Mouse (Mus musculus) cerebellum, adult 11-12 months (tissue): Measurements from ENCODE around the gene Myh14.

ENCODE experiments used
- DNase-seq: peaks from one replicate; pipeline ENCODE4 v3.0.0; 2022

The Myh14 gene

DNA sequence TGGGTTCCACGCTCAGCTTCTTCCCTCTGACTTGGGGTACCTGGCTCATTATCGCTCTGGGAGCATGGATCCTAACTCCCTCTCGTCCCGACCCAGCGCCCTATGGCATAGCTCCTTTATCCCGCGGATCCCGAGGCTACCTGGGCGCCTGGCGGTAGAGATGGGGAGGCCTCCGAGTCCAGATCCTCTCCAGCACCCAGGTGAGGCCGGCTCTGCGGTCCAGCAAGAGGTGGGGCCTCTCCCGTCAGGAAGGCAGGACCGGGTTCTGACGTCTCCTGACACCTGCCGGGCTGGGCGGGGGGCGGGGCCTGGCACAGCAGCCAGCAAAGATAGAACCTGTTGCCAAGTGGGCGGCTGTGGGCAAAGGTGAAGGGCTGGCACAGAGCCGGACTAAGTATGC is 1.5 kb downstream of the Myh14 start:
- DNase-seq = no peak

- DNase-seq = no peak
These were observed 2.5 kb downstream of the Myh14 start for GRCm38 (mm10) chr7:44667996-44668738.

- DNase-seq = no peak
These were observed 4.2 kb downstream of the Myh14 start for GRCm38 (mm10) chr7:44666462-44666861.

DNA sequence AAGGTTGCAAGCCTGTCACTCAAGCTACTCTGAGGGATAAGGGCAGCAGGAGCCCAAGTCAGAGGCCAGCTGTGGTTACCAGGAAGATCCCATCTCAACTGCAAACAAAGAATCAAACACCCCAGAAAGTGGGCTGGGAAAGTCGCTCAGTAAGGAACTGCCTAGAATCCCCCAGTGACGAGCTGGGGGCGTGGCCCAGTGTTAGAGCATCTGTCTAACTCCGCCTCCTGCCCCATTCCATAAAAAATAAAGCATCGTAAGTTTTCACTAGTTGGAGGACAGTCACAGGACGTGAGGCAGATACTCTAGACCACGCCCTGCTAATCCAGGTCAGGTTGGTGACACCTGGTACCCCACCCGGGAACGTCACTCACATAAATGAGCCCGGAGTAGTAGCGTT is 5.9 kb downstream of the Myh14 start:
- DNase-seq = no peak

- no peak for DNase-seq
These were observed 7.1 kb downstream of the Myh14 start for GRCm38 (mm10) chr7:44663546-44663945.

GRCm38 (mm10) chr7:44662569-44662968 is 8.1 kb downstream of the Myh14 start:
- no peak for DNase-seq

DNA sequence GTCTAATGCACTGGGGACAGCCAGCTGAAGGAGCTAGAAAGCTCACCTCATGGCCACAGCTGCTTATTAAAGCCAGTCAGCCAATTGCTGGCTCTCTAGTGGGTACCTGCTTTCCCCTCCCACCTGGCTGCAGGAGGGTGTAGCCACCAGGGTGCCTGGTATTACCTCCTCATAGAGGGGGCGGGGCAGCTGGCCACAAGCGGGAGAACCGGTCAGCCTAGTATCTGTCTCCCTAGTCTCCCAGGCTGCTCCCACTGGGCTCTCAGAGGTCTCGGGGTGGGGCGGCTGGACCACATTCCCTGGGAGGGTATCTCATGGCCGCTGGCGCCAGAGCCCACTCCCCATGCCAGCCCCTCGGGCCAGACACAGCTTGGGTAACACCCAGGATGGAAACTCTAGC is 8.5 kb downstream of the Myh14 start:
- DNase-seq = no peak

DNA sequence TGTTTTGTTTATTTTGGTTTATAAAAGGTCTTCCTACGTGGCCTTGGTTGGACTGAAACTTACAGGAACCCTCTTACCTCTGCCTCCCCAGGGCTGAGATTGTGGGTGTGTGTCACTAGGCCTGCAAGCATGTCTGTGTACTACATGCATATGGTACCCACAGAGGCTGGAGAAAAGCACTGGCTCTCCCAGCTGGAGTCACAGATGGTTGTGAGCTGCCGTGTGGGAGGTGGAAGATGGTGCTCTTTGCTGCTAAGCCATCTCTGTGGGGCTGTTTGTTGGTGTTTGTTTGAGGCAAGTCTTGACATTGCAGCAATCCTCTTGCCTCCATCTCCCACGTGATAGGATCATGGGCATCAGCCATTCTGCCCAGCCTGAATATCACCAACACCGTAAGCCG is 9.4 kb downstream of the Myh14 start:
- no peak for DNase-seq

- DNase-seq = no peak
These were observed 15.1 kb downstream of the Myh14 start for GRCm38 (mm10) chr7:44655504-44655903.

- DNase-seq = no peak
These were observed 16.9 kb downstream of the Myh14 start for GRCm38 (mm10) chr7:44653773-44654172.

DNA sequence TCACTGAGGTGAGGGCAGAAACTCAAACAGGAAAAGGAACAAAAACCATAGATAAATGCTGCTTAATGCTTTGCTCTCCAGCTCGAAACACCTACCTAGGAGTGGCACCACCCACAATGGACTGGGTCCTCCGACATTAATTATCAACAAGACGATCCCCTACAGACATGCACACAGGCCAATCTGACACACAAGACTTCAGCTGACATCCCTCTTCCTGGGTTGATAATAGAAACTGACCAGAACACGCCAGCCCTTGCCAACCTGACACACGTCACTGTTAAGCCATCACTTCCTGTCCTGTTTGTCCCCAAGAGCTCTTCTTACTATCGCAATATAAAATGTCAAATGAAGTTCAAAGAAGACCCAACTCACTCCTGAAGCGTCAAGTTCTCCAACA is 19.2 kb downstream of the Myh14 start:
- DNase-seq = no peak

DNA sequence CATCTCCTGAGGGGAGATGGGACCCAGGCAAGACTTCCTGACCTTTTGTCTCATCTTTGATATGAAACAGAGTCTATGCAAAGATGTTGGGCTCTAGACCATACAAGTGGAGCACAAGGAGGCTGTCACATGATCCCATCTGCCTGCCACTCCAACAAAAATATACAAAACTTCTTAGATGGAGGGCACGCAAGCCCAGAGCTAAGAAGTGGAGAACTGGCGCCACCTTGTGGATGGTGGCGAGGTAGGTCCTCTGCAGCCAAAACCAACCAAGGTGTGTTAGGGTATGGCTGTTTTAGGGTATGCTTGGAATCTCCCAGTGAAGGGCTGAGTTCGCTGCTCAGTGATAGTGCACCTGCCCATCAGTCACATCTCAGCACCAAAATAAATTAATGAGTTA is 20.7 kb downstream of the Myh14 start:
- DNase-seq = peak; percentile 65

- DNase-seq = no peak
These were observed 21.5 kb downstream of the Myh14 start for GRCm38 (mm10) chr7:44649094-44649610.

DNA sequence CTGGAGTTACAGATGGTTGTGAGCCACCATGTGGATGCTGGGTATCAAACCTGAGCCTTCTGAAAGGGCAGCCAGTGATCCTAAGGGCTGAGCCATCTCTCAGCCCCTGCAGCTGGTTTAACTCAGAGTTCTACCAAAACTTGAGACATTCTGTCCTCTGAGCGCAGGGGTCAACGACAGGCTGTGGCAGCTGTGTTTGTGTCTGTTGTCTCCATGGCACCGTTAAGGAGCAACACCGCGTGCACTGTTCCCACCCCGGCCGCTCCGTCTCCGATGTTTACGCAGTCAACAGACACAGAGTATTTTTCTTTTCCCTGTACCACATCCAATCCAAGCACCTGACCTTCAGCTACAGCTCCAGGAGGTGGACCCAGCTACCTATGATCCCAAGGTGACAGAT is 22.9 kb downstream of the Myh14 start:
- DNase-seq = no peak

DNA sequence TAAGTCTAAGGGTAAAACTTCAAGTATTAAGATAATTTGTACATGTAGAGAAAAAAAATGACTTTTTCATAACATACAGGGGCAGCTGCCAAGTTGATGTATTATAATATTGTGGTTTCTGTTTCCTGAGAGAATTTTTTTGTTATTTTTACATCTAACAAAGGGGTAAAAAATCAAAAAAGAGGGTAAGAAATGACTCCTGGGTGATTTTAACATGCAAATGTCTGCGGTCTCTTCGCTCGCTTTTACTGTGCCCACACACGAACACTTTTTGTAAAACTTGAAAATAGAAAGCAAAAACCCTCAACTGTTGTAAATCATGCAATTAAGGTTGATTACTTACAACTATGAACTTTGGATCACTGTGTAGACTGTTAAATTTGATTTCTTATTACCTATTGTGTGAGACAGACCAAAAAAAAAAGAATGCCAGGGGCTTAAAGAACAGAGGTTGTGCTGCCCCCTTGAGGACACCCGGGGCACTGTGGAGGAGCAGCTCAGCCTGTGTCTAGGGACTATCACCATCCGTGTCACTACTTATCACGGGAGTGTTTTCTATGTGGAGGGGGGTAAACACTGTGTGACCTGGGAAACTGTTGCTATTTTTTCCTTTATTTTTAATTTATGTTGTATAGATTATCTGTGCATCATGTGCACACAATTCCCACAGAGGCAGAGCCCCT is 23.5 kb downstream of the Myh14 start:
- peak; percentile 82 for DNase-seq

DNA sequence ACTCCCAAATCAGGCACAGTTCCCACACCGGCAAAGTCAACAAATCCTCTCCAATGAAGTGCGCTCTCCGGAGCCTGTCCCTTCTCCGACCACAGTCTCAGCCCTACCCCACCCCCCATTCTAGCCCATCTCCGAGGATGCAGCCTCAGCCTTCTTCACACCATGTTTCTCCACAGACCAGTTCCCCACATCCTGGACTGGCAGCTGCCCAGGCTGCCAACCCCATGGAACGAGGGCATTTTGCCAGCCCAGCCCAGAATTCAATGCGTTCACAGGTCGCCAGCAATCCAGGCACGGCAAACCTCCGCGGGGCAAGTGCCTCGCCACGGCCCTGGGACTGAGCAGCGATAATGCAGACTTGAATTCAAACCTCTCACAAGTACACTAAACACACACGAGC is 24.7 kb downstream of the Myh14 start:
- DNase-seq = peak; percentile 85

- no peak for DNase-seq
These were observed 25.4 kb downstream of the Myh14 start for GRCm38 (mm10) chr7:44645256-44645655.

DNA sequence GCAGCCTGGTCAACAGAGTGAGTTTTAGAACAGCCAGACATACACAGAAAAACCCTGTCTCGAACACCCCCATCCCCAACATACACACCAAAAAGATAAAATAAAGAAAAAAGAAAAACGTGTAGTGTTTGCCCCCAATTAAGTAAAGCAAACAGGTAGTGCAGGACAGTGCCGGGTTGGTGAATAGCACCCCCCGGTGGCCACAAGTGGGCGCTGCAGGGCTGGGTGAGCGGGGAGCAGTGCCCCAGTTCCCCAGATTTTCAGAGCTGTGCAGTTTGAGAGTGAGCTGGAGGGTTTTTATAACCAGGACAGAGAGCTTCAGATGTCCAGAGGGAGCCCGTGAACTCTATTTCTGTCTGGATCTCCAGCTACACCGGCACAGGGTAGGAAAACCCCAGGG is 28.8 kb downstream of the Myh14 start:
- DNase-seq = peak; percentile 79

GRCm38 (mm10) chr7:44640843-44641605 is 29.6 kb downstream of the Myh14 start:
- no peak for DNase-seq

- DNase-seq = no peak
These were observed 32.0 kb downstream of the Myh14 start for GRCm38 (mm10) chr7:44638663-44639062.

- DNase-seq = no peak
These were observed 34.0 kb downstream of the Myh14 start for GRCm38 (mm10) chr7:44636684-44637083.

DNA sequence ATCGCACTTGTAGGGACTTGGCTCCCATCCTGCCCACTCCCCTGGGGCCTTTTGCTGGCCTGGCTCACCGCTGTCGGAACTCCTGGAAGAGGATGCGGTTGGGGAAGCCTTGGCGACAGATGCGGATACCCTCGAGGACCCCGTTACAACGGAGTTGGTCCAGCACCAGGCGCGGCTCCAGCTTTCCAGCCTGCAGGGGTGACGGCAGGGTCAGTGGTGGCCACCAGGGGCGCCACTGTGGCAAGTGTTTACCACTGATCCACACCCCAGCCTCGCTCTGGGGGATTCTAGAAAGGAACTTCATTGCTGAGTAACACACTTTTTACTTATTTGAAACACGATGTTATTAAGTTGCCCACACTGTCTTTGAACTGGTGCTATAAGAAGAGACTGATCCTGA is 37.2 kb downstream of the Myh14 start:
- no peak for DNase-seq

DNA sequence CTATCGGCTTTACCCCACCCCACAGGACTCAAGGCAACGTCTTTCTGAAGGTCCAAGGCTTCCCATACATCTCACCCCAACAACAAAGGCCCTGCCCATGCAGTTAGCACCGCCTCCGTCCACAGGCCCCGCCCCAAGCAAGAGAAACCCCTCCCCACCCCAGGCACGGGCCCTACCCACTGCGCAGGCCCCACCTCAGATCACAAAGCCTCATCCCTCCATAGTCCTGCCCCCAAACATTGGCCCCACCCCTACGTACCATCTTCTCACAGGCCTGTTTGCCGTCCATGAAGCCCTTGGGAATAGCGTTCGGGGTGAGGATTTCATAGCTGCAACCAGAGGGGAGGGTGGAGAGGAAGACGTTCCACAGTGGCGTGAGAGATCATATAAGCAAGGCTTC is 38.0 kb downstream of the Myh14 start:
- DNase-seq = no peak

- DNase-seq = no peak
These were observed 40.2 kb downstream of the Myh14 start for GRCm38 (mm10) chr7:44630437-44630836.
